Comparison of ENCODE assay signal across 8 mouse cellular contexts in the genomic region with DNA sequence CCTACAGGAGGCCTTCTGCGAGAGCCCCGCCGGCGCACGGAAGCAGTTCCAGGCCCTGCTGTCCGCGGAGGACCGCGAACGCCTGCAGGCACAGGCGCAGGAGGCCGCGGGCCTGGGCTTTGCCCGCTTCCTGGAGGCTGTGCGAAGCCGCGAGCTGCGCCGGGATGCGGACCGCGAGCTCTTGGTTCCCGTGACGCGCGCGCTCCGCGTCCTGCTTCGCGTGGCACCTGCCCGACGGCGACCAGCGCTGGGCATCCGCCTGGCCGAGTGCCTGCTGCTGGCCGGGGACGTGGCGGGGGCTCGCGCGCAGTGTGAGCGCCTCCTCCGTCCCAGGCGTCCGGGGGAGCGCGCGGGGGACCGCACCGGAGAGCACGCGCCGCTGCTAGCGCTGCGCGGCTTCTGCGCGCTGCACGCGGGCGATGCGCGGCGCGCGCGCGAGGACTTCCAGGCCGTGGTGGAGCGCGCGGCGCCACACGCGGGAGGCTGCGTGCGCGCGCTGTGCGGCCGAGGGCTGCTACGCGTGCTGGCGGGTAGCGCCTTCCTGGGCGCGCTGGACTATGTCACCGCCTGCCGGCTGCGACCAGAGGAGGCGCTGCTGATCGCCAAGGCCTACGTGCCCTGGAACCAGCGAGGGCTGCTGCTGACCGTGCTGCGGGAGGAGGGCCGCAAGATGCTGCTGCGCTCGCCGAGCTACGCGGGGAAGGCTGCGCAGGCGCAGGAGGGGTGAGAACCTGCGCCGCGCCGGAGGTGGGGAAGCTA. TPM values are rescaled to one million over a fixed set of nuclear protein-coding genes. Genes with fewer than 3 reads are reported as not detected.
DNase-seq lines count a peak whose midpoint lies in the region; ATAC-seq and TF ChIP-seq lines count a peak whose summit lies in the region.

No protein-coding gene starts in this region.

- no peak overlapping the region for H3K27ac ChIP-seq in liver, embryonic 14.5 days
- peak overlapping the region; percentile 53; the same call in 1 of the 2 replicates for H3K27ac ChIP-seq in neural tube, embryonic 12.5 days

- peak overlapping the region in 1 of 2 experiments; percentile 17; a peak in 2 of 4 replicates for H3K4me3 ChIP-seq in liver, embryonic 14.5 days (ENCODE audit: insufficient read depth in 1 of 2, low read depth in 2 of 2, low read length in 2 of 2)
- peak overlapping the region; percentile 48 for H3K4me3 ChIP-seq in neural tube, embryonic 12.5 days

- WGBS in liver, embryonic 14.5 days (ENCODE audit: insufficient replicate concordance), result 2% methylated on average over 104 of the region's 110 CpGs
- WGBS in neural tube, embryonic 12.5 days, result under 1% methylated on average over 110 of the region's 110 CpGs

- H3K9ac ChIP-seq in liver, embryonic 14.5 days (replicated peaks), result no peak overlapping the region
- peak overlapping the region; percentile 64 for H3K9ac ChIP-seq in neural tube, embryonic 12.5 days

- peak overlapping the region; percentile 43 for H3K4me2 ChIP-seq in liver, embryonic 14.5 days (ENCODE audit: low read depth)
- H3K4me2 ChIP-seq in neural tube, embryonic 12.5 days (replicated peaks), result peak overlapping the region; percentile 90

- DNase-seq in Muller cell, postnatal 12 days (ENCODE audit: inconsistent ontology term), result peak; percentile 84
- peak; percentile 95 for DNase-seq in cerebellum, adult 9-10 months
- DNase-seq in heart, postnatal 4 days, result peak; percentile 82
- peak; percentile 87 for DNase-seq in layer of hippocampus, adult 11-12 months (ENCODE audit: low spot score)
- DNase-seq in liver, embryonic 14.5 days (ENCODE audit: low read depth in 3 of 3, low spot score in 3 of 3), result no peak
- peak; percentile 45 for DNase-seq in thymus, postnatal 0 days (ENCODE audit: low spot score)

- TF ChIP-seq EP300 in liver, embryonic 14.5 days (IDR thresholded peaks at IDR 0.05; ENCODE audit: low read depth), result no peak

- ATAC-seq in frontal cortex, adult (ENCODE audit: low TSS enrichment), result peak; percentile 89
- no peak for ATAC-seq in liver, embryonic 14.5 days (ENCODE audit: insufficient read depth)
- ATAC-seq in neural tube, embryonic 12.5 days (ENCODE audit: low FRiP score, low read depth), result peak; percentile 96

- H3K27me3 ChIP-seq in liver, embryonic 14.5 days (ENCODE audit: control insufficient read depth, insufficient read depth, low read length), result peaks cover 29% of the 10 kb centered on the region
- peaks cover 32% of the 10 kb centered on the region for H3K27me3 ChIP-seq in neural tube, embryonic 12.5 days (replicated peaks)

- no peaks in the 10 kb centered on the region for H3K36me3 ChIP-seq in liver, embryonic 14.5 days (replicated peaks; ENCODE audit: control insufficient read depth, insufficient read depth, low read depth)
- H3K36me3 ChIP-seq in neural tube, embryonic 12.5 days, result no peaks in the 10 kb centered on the region

- peak; percentile 63 for TF ChIP-seq CTCF in liver, embryonic 14.5 days (IDR thresholded peaks at IDR 0.05; ENCODE audit: low read depth)

- H3K9me3 ChIP-seq in liver, embryonic 14.5 days (ENCODE audit: control insufficient read depth, low read length), result no peaks in the 10 kb centered on the region
- H3K9me3 ChIP-seq in neural tube, embryonic 12.5 days, result no peaks in the 10 kb centered on the region

- H3K4me1 ChIP-seq in liver, embryonic 14.5 days (replicated peaks; ENCODE audit: control insufficient read depth in 2 of 2, insufficient read depth in 2 of 2, low read length in 1 of 2), result no peaks in the 10 kb centered on the region
- peaks cover 4% of the 10 kb centered on the region; the same call in 1 of the 2 replicates for H3K4me1 ChIP-seq in neural tube, embryonic 12.5 days

RNA-seq across cellular contexts. Expression of a gene that starts 13.5 kb away (rescaled TPM):
- under 1 TPM; 0.21 to 0.72 TPM for total RNA-seq in heart, postnatal 4 days (2021)
- polyA plus RNA-seq in liver, embryonic 14.5 days (2012; rRNA removed), result 2.1 and 2.4 TPM in 2 replicates
- 2.7 and 2.9 TPM in 2 replicates for polyA plus RNA-seq in liver, embryonic 14.5 days (2014; fragmentation: Nextera tagmentation; extraction: Ambion mirVana)
- polyA plus RNA-seq in neural tube, embryonic 12.5 days (2016; fragmentation: Nextera tagmentation; extraction: Ambion mirVana), result 0.23 and 0.26 TPM in 2 replicates
- 0.22 and 0.26 TPM in 2 replicates for polyA plus RNA-seq in thymus, postnatal 0 days (2015; fragmentation: Nextera tagmentation; extraction: Ambion mirVana)

RNA-seq across cellular contexts. Expression of a gene that starts 18.6 kb away (rescaled TPM):
- under 1 TPM; 0.26 to 0.41 TPM for total RNA-seq in heart, postnatal 4 days (2021)
- polyA plus RNA-seq in liver, embryonic 14.5 days (2012; rRNA removed), result not detected in 2 replicates
- polyA plus RNA-seq in liver, embryonic 14.5 days (2014; fragmentation: Nextera tagmentation; extraction: Ambion mirVana), result 0.08 TPM in 1 of 2 replicates, not detected in the other
- 0.28 and 0.38 TPM in 2 replicates for polyA plus RNA-seq in neural tube, embryonic 12.5 days (2016; fragmentation: Nextera tagmentation; extraction: Ambion mirVana)
- polyA plus RNA-seq in thymus, postnatal 0 days (2015; fragmentation: Nextera tagmentation; extraction: Ambion mirVana), result 0.03 and 0.04 TPM in 2 replicates

RNA-seq across cellular contexts. Expression of a gene that starts 43.0 kb away (rescaled TPM):
- 10 to 100 TPM; 37.8 to 39.7 TPM for total RNA-seq in heart, postnatal 4 days (2021)
- polyA plus RNA-seq in liver, embryonic 14.5 days (2012; rRNA removed), result 4.0 and 5.8 TPM in 2 replicates
- 9.3 and 9.8 TPM in 2 replicates for polyA plus RNA-seq in liver, embryonic 14.5 days (2014; fragmentation: Nextera tagmentation; extraction: Ambion mirVana)
- polyA plus RNA-seq in neural tube, embryonic 12.5 days (2016; fragmentation: Nextera tagmentation; extraction: Ambion mirVana), result 36.1 and 40.4 TPM in 2 replicates
- polyA plus RNA-seq in thymus, postnatal 0 days (2015; fragmentation: Nextera tagmentation; extraction: Ambion mirVana), result 229 and 245 TPM in 2 replicates

Comparison
In these comparisons a context has a peak if more than half of its experiments do, and no peak if none do; other contexts are left out.
1. DNase-seq: peak in Muller cell, postnatal 12 days (single experiment), cerebellum, adult 9-10 months (single experiment), heart, postnatal 4 days (single experiment), layer of hippocampus, adult 11-12 months (single experiment) and thymus, postnatal 0 days (single experiment); none in liver, embryonic 14.5 days (0 of 3).